Mouse (Mus musculus) embryonic facial prominence, embryonic 12.5 days (tissue): Measurements from ENCODE around the gene Ptpn4. TPM values are rescaled to one million over a fixed set of nuclear protein-coding genes. Genes with fewer than 3 reads are reported as not detected.

Source experiments
- ATAC-seq: fragments of 200-750 bp; cut with Nextera tagmentation; 2 replicates; pipeline ENCODE4 v1.8.0; 2017; ENCODE audit not compliant: insufficient number of reproducible peaks, insufficient read depth, low FRiP score, low TSS enrichment
- H3K27ac ChIP-seq: fragments of 300-500 bp; sonication (generic); 2 replicates; pipeline ENCODE4 v1.5.1; 2016; ENCODE audit warnings: mild to moderate bottlenecking
- H3K27me3 ChIP-seq: fragments of 300-500 bp; sonication (generic); 2 replicates; pipeline ENCODE4 v1.6.1; 2016; ENCODE audit warnings: mild to moderate bottlenecking, moderate library complexity
- H3K36me3 ChIP-seq: fragments of 300-500 bp; sonication (generic); 2 replicates; pipeline ENCODE4 v1.6.1; 2016; ENCODE audit warnings: mild to moderate bottlenecking
- H3K4me1 ChIP-seq: fragments of 300-500 bp; sonication (generic); 2 replicates; pipeline ENCODE4 v1.6.1; 2016
- H3K4me2 ChIP-seq: fragments of 300-500 bp; sonication (generic); replicated peaks from 2 replicates; pipeline ENCODE4 v1.6.1; 2016; ENCODE audit warnings: mild to moderate bottlenecking, moderate library complexity
- H3K4me3 ChIP-seq: fragments of 300-500 bp; sonication (generic); 2 replicates; pipeline ENCODE4 v1.5.1; 2016; ENCODE audit warnings: mild to moderate bottlenecking
- H3K9ac ChIP-seq: fragments of 300-500 bp; sonication (generic); 2 replicates; pipeline ENCODE4 v1.6.1; 2016; ENCODE audit warnings: mild to moderate bottlenecking, moderate library complexity
- H3K9me3 ChIP-seq: fragments of 300-500 bp; sonication (generic); 2 replicates; pipeline ENCODE4 v1.6.1; 2016; ENCODE audit warnings: mild to moderate bottlenecking, moderate library complexity
- WGBS: fragments of 180-500 bp; shearing (Covaris S2); methylation state at CpG from one replicate; pipeline ENCODE4 v1.1.7; 2016; 5-methylcytosine and 5-hydroxymethylcytosine counted together
- polyA plus RNA-seq: library from polyadenylated mRNA; unstranded; fragments of >200 nt; fragmentation: Nextera tagmentation; extraction: Ambion mirVana; gene quantifications from 2 replicates; pipeline ENCODE4 v1.2.1, GENCODE M21; 2016

Ptpn4 gene
- polyA plus RNA-seq, 1 experiment from 2014 or later: 9.2 TPM

DNA sequence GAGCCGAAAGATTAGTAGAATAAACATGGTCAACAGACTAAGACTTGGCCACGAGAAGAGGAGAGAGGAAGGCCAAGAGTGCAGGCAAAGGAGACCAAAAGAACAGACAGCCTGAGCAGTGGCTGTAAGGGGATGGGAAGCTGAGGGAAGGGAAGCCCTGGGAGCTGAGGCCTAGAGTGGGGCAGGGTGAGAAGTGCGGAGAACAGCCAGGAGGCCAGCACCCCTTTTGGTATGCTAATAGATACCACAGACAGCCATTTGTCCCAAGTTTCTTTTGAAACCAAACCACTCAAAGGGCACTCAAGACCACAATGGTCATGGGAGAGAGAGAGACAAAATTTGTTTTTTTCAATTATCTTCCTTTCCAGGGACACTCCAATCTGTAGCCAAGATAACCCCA, 202.7 kb downstream of the Ptpn4 start:
- no peak overlapping the region for H3K4me2 ChIP-seq
- no peaks in the 10 kb centered on the region for H3K36me3 ChIP-seq
- no peaks in the 10 kb centered on the region for H3K4me1 ChIP-seq
- no peak overlapping the region for H3K9ac ChIP-seq
- no peak overlapping the region for H3K27ac ChIP-seq
- WGBS: 65% methylated on average over 3 of the region's 3 CpGs
- no peaks in the 10 kb centered on the region for H3K27me3 ChIP-seq
- no peak overlapping the region for H3K4me3 ChIP-seq
- no peaks in the 10 kb centered on the region for H3K9me3 ChIP-seq
- no peak for ATAC-seq

DNA sequence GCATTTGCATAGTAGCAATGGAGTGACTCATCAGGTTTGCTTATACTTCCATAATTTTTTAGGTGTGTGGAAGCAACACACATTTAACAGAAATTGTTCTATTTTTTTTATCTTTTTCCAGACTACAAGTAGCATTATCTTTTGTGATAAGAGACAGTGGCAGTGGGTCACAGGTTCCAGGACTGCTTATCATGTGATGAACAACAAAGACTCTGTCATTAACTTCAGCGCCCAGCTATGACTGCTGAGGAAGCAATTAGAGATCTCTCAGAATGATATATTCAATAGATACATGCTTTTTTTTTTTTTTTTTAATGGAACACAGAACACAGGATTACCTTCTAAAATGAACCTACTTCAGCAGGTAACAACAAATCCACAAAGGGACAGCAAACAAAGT, 207.0 kb downstream of the Ptpn4 start:
- no peaks in the 10 kb centered on the region for H3K9me3 ChIP-seq
- 75% methylated on average over 1 of the region's 1 CpGs for WGBS
- no peak overlapping the region for H3K27ac ChIP-seq
- ATAC-seq: no peak
- H3K4me1 ChIP-seq: no peaks in the 10 kb centered on the region
- H3K4me2 ChIP-seq: no peak overlapping the region
- H3K4me3 ChIP-seq: no peak overlapping the region
- no peaks in the 10 kb centered on the region for H3K27me3 ChIP-seq
- H3K36me3 ChIP-seq: no peaks in the 10 kb centered on the region
- H3K9ac ChIP-seq: no peak overlapping the region

DNA sequence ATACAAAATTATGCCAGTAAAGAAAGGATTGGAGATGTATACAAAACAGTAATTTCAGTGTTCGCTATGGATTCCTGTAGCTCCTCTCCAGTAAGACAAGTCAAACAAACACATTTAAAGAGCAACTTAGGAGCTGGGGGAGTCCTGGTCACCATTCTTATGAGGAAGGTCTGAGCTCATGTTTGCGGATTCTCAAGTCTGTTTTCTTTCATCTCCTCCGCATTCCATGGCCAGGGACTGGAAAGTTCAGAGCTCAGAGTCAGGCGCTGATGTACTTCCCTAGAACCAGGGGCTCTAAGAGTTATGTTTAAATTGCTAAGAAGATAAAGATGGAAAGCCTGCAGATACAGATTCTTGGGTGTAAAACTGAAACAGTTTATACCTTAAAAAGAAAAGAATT, 210.6 kb downstream of the Ptpn4 start:
- ATAC-seq: no peak

DNA sequence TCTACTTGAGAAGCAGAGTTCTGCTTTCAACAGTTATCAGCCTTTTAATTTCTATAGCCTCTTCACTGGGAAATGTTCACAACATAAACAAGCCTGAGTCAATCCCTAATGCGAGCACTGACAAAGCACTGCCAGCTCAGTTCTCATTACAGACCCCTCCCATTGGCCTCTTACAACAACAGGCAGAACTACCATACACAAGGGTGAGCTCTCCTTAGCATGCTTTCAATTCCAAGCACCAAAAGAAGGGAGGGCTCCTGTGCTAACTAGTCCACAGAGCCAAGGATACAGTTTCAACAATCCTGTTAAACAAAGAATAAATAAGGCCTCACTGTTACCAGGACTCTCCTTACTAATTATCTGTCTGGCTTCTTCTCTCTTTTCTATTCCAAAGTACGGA, 213.0 kb downstream of the Ptpn4 start:
- Histone ChIP-seq H3K36me3 (no peaks in the 10 kb centered on the region), H3K27me3 (no peaks in the 10 kb centered on the region), H3K9me3 (no peaks in the 10 kb centered on the region), H3K4me3 (no peak overlapping the region), H3K4me1 (no peaks in the 10 kb centered on the region), H3K9ac (no peak overlapping the region), H3K4me2 (no peak overlapping the region), H3K27ac (no peak overlapping the region)
- no peak for ATAC-seq
- WGBS: 45% methylated on average over 2 of the region's 2 CpGs

More for the DNA sequence above, 210.6 kb downstream of the Ptpn4 start:
- 79% methylated on average over 4 of the region's 4 CpGs for WGBS
- no peaks in the 10 kb centered on the region for H3K36me3 ChIP-seq
- H3K9me3 ChIP-seq: no peaks in the 10 kb centered on the region
- H3K4me1 ChIP-seq: no peaks in the 10 kb centered on the region
- H3K27ac ChIP-seq: no peak overlapping the region
- H3K27me3 ChIP-seq: no peaks in the 10 kb centered on the region
- no peak overlapping the region for H3K4me2 ChIP-seq
- H3K9ac ChIP-seq: no peak overlapping the region
- no peak overlapping the region for H3K4me3 ChIP-seq

DNA sequence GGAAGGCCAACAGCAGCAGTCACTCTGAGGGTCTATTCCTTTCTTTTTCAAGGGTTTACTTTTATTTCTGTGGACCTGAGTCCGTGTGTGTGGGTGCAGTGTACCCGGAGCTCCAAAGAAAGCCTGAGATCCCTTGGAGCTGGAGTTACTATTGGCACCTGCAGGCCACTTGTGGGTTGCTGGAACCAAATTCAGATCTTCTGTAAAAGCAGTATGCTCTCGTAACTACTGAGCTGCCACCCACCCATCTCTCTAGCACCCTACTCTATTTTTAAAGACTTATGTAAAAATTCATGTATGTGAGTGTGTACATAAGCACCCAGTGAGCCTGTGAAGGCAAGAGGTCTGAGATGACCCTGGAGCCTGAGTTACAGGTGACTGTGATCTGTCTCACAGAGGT, 232.0 kb downstream of the Ptpn4 start:
- no peaks in the 10 kb centered on the region for H3K36me3 ChIP-seq
- H3K9ac ChIP-seq: no peak overlapping the region
- no peak overlapping the region for H3K27ac ChIP-seq
- ATAC-seq: no peak
- 86% methylated on average over 3 of the region's 3 CpGs for WGBS
- H3K4me2 ChIP-seq: no peak overlapping the region
- H3K27me3 ChIP-seq: no peaks in the 10 kb centered on the region
- H3K9me3 ChIP-seq: no peaks in the 10 kb centered on the region
- no peak overlapping the region for H3K4me3 ChIP-seq
- H3K4me1 ChIP-seq: no peaks in the 10 kb centered on the region

Other genes with a start within 250 kb of the Ptpn4 start
- gene Epb41l5, start 188.6 kb downstream of the Ptpn4 start, polyA plus RNA-seq: 17.6 and 19.7 TPM in 2 replicates
- gene Tmem177, start 75.6 kb upstream of the Ptpn4 start, polyA plus RNA-seq: 7.5 and 7.9 TPM in 2 replicates
- 0.27 TPM in 1 of 2 replicates, not detected in the other for gene Cfap221, start 159.6 kb upstream of the Ptpn4 start, polyA plus RNA-seq
- gene Sctr, start 169.3 kb upstream of the Ptpn4 start, polyA plus RNA-seq: 0.20 and 0.47 TPM in 2 replicates
- gene Tmem37, start 236.5 kb upstream of the Ptpn4 start, polyA plus RNA-seq: 6.9 and 8.7 TPM in 2 replicates